Mouse (Mus musculus): ENCODE measurements at regions not wholly inside any gene's neighbourhood (a gene's known extent, or its start where the extent isn't known, plus 50 kb on each side); places are given as distances from the start of the nearest gene placed in this dataset.
A peak's percentile ranks its signal among the peaks of the same experiment; 100 is the strongest.

DNA sequence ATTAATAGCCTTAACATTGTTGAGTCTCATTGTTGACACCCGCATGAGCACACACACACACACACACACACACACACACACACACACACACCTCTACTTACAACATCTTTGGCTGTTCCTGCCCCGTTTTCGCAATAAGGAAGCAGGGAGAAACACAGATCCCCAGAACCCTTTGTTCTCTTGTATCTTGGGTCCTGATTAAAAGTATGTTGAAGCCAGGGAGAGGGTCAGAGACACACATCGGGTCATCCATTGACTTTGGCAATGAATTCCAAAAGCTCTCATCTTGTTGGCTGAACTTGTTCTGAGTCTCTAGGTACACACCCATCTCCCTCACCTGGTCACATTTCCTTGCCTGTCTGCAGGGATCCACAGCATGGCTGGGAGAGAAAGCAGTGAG lies 303.9 kb upstream of the 4930535I16Rik start:
- no peak overlapping the region for H3K4me3 ChIP-seq (replicated peaks; ENCODE audit: low read length)
- no peaks in the 10 kb centered on the region for H3K36me3 ChIP-seq (ENCODE audit: control insufficient read depth, insufficient read depth, low read length)
- no peak overlapping the region for H3K9ac ChIP-seq (ENCODE audit: low read length)
- WGBS, result 78% methylated on average over 4 of the region's 4 CpGs
- no peak overlapping the region for H3K27ac ChIP-seq (ENCODE audit: low read length)
- ATAC-seq (ENCODE audit: insufficient read depth, low FRiP score), result no peak
- no peak overlapping the region for H3K4me2 ChIP-seq (ENCODE audit: low read depth, low read length)
- H3K27me3 ChIP-seq (ENCODE audit: control insufficient read depth, insufficient read depth, low read length), result no peaks in the 10 kb centered on the region; the same call in 1 of the 2 replicates
- H3K9me3 ChIP-seq (replicated peaks; ENCODE audit: control insufficient read depth, low read length), result no peaks in the 10 kb centered on the region
- H3K4me1 ChIP-seq (ENCODE audit: control insufficient read depth, insufficient read depth, low read length), result peaks cover 4% of the 10 kb centered on the region

DNA sequence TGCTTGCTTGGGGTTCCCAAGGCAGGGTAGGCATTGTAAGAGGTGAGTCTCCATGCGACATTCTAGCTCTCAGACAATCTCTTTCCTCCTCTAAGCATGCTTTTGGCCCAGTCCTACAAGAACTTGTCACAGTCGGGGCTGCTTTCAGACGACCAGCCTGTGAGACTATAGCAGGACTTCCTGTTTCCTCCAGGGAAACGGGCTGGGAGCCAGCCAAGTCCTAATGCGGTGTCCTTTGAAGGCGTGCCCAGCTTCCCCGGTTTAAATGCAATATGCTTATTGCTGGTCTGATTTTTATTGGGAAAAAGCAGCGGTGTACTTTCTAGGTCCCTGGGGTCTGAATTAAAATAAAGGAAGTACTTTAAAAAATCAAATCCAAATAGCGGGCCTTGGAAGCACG lies 299.4 kb upstream of the 4930535I16Rik start:
- Histone ChIP-seq H3K4me3 (replicated peaks; ENCODE audit: low read length) (no peak overlapping the region), H3K9me3 (replicated peaks; ENCODE audit: control insufficient read depth, low read length) (no peaks in the 10 kb centered on the region), H3K9ac (ENCODE audit: low read length) (no peak overlapping the region), H3K27ac (ENCODE audit: low read length) (peak overlapping the region; percentile 49), H3K4me2 (ENCODE audit: low read depth, low read length) (no peak overlapping the region), H3K36me3 (ENCODE audit: control insufficient read depth, insufficient read depth, low read length) (no peaks in the 10 kb centered on the region), H3K27me3 (ENCODE audit: control insufficient read depth, insufficient read depth, low read length) (no peaks in the 10 kb centered on the region), H3K4me1 (ENCODE audit: control insufficient read depth, insufficient read depth, low read length) (peaks cover 4% of the 10 kb centered on the region)
- WGBS, result 37% methylated on average over 10 of the region's 10 CpGs
- no peak for ATAC-seq (ENCODE audit: insufficient read depth, low FRiP score)

DNA sequence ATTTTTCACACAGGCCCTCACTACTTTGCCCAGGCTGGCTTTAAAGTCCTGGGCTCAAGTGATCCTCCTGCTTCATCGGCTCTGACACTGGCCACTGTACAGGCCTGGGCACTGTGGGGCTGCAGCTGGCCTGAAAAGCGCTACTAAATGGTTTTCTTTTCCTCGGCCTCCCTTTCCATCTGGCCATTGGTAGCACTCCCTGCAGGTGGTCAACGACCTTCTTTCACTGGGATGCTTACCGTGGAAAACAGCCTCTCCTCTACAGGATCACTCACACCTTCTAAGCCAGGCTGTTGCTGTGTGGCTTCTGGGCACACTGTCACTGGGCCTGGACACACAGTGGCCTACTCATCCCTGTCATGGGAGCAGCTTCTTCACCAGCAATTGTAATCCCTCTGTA lies 298.5 kb upstream of the 4930535I16Rik start:
- Histone ChIP-seq H3K9me3 (replicated peaks; ENCODE audit: control insufficient read depth, low read length) (no peaks in the 10 kb centered on the region), H3K27me3 (ENCODE audit: control insufficient read depth, insufficient read depth, low read length) (no peaks in the 10 kb centered on the region), H3K27ac (ENCODE audit: low read length) (no peak overlapping the region), H3K4me1 (ENCODE audit: control insufficient read depth, insufficient read depth, low read length) (peaks cover 4% of the 10 kb centered on the region), H3K4me3 (replicated peaks; ENCODE audit: low read length) (no peak overlapping the region), H3K36me3 (ENCODE audit: control insufficient read depth, insufficient read depth, low read length) (no peaks in the 10 kb centered on the region), H3K9ac (ENCODE audit: low read length) (no peak overlapping the region), H3K4me2 (ENCODE audit: low read depth, low read length) (no peak overlapping the region)
- WGBS, result 60% methylated on average over 5 of the region's 5 CpGs
- no peak for ATAC-seq (ENCODE audit: insufficient read depth, low FRiP score)

- no peak overlapping the region for H3K4me3 ChIP-seq (replicated peaks; ENCODE audit: low read length)
- no peaks in the 10 kb centered on the region for H3K27me3 ChIP-seq (ENCODE audit: control insufficient read depth, insufficient read depth, low read length)
- peaks cover 4% of the 10 kb centered on the region for H3K4me1 ChIP-seq (ENCODE audit: control insufficient read depth, insufficient read depth, low read length)
- H3K27ac ChIP-seq (ENCODE audit: low read length), result no peak overlapping the region
- no peak overlapping the region for H3K9ac ChIP-seq (ENCODE audit: low read length)
- no peaks in the 10 kb centered on the region for H3K36me3 ChIP-seq (ENCODE audit: control insufficient read depth, insufficient read depth, low read length)
- no peak for ATAC-seq (ENCODE audit: insufficient read depth, low FRiP score)
- H3K9me3 ChIP-seq (replicated peaks; ENCODE audit: control insufficient read depth, low read length), result no peaks in the 10 kb centered on the region
- 73% methylated on average over 7 of the region's 7 CpGs for WGBS
- no peak overlapping the region for H3K4me2 ChIP-seq (ENCODE audit: low read depth, low read length)
Measured at GRCm38 (mm10) chr4:124215077-124215476, 297.3 kb upstream of the 4930535I16Rik start.

GRCm38 (mm10) chr4:124210103-124210502 lies 292.3 kb upstream of the 4930535I16Rik start:
- H3K9ac ChIP-seq (ENCODE audit: low read length), result no peak overlapping the region
- no peaks in the 10 kb centered on the region for H3K4me1 ChIP-seq (ENCODE audit: control insufficient read depth, insufficient read depth, low read length)
- H3K27ac ChIP-seq (ENCODE audit: low read length), result no peak overlapping the region
- no peak for ATAC-seq (ENCODE audit: insufficient read depth, low FRiP score)
- H3K27me3 ChIP-seq (ENCODE audit: control insufficient read depth, insufficient read depth, low read length), result no peaks in the 10 kb centered on the region
- H3K4me2 ChIP-seq (ENCODE audit: low read depth, low read length), result no peak overlapping the region
- WGBS, result 52% methylated on average over 9 of the region's 9 CpGs
- H3K36me3 ChIP-seq (ENCODE audit: control insufficient read depth, insufficient read depth, low read length), result no peaks in the 10 kb centered on the region
- H3K9me3 ChIP-seq (replicated peaks; ENCODE audit: control insufficient read depth, low read length), result no peaks in the 10 kb centered on the region
- H3K4me3 ChIP-seq (replicated peaks; ENCODE audit: low read length), result no peak overlapping the region

DNA sequence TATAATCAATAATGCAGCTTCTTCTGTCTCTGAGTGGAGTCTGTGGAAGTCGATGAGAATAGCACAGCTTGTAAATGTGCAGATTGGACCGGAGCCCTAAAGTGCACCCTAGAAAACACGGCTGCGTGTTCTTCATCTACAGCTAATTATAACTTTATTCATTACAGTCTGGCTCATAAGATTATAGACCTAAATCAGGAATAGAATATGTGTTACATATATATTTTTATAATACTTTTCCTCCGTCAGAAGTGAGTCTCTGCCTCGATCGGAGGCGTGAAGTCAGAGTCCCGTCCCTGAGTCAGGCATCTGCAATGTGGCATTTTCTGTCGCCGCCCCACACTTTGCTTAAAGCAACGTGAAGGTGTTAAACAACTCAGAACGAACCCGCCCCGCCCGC lies 288.7 kb upstream of the 4930535I16Rik start:
- 72% methylated on average over 16 of the region's 16 CpGs for WGBS
- Histone ChIP-seq H3K27ac (ENCODE audit: low read length) (no peak overlapping the region), H3K4me2 (ENCODE audit: low read depth, low read length) (no peak overlapping the region), H3K9me3 (replicated peaks; ENCODE audit: control insufficient read depth, low read length) (no peaks in the 10 kb centered on the region), H3K9ac (ENCODE audit: low read length) (no peak overlapping the region), H3K4me1 (ENCODE audit: control insufficient read depth, insufficient read depth, low read length) (no peaks in the 10 kb centered on the region), H3K27me3 (ENCODE audit: control insufficient read depth, insufficient read depth, low read length) (no peaks in the 10 kb centered on the region), H3K36me3 (ENCODE audit: control insufficient read depth, insufficient read depth, low read length) (no peaks in the 10 kb centered on the region), H3K4me3 (replicated peaks; ENCODE audit: low read length) (no peak overlapping the region)
- no peak for ATAC-seq (ENCODE audit: insufficient read depth, low FRiP score)

DNA sequence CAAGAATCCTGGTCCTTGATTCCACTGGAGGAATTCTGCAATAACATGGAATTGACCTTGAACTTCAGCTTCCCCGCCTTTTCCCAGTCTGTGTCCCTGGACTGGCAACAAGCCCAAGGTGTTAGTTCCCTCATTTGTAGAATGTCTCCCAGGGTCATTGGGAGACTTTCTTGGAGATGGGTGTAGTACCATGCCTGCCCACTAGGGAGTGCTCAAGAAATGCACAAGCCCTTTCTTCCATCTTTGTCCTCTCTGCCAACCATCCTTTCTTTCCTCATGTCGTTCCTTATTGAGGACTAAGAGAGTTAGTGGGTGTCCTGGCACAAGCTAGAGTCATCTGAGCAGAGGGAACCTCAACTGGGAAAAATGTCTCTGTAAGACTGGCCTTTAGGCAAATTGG lies 285.9 kb upstream of the 4930535I16Rik start:
- H3K4me1 ChIP-seq (ENCODE audit: control insufficient read depth, insufficient read depth, low read length), result no peaks in the 10 kb centered on the region

GRCm38 (mm10) chr4:124199884-124200844 lies 282.3 kb upstream of the 4930535I16Rik start:
- Histone ChIP-seq H3K4me2 (ENCODE audit: low read depth, low read length) (no peak overlapping the region), H3K27ac (ENCODE audit: low read length) (no peak overlapping the region), H3K4me3 (replicated peaks; ENCODE audit: low read length) (no peak overlapping the region), H3K4me1 (ENCODE audit: control insufficient read depth, insufficient read depth, low read length) (no peaks in the 10 kb centered on the region), H3K9ac (ENCODE audit: low read length) (no peak overlapping the region), H3K27me3 (ENCODE audit: control insufficient read depth, insufficient read depth, low read length) (0 out of 2 replicates have a peak, but pooled peaks cover 3% of the 10 kb centered on the region), H3K36me3 (ENCODE audit: control insufficient read depth, insufficient read depth, low read length) (no peaks in the 10 kb centered on the region), H3K9me3 (replicated peaks; ENCODE audit: control insufficient read depth, low read length) (no peaks in the 10 kb centered on the region)
- 41% methylated on average over 14 of the region's 14 CpGs for WGBS
- ATAC-seq (ENCODE audit: insufficient read depth, low FRiP score), result no peak

More for the DNA sequence above, 285.9 kb upstream of the 4930535I16Rik start:
- Histone ChIP-seq H3K36me3 (ENCODE audit: control insufficient read depth, insufficient read depth, low read length) (no peaks in the 10 kb centered on the region), H3K27me3 (ENCODE audit: control insufficient read depth, insufficient read depth, low read length) (no peaks in the 10 kb centered on the region), H3K4me3 (replicated peaks; ENCODE audit: low read length) (no peak overlapping the region), H3K9me3 (replicated peaks; ENCODE audit: control insufficient read depth, low read length) (no peaks in the 10 kb centered on the region), H3K4me2 (ENCODE audit: low read depth, low read length) (no peak overlapping the region), H3K27ac (ENCODE audit: low read length) (no peak overlapping the region), H3K9ac (ENCODE audit: low read length) (no peak overlapping the region)
- ATAC-seq (ENCODE audit: insufficient read depth, low FRiP score), result no peak
- WGBS, result 62% methylated on average over 2 of the region's 2 CpGs

DNA sequence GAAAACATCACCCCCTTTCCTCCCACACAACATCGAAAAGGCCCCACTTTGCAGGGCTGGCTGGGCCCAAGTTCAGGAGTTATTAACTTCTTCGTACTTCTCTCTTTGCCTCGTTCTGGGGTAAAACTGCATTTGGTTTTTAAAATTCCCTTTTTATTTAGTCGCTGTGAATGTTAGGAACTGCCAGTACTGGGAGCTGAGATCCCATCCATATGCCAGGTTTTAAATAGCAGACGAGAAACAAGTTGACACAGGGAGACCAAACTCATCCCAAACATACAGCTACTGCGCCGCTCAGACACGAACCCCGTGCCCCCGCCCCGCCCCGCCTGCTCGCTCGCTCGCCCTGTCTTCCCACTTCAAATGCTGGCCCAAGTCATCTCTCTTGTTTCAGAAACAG lies 281.0 kb upstream of the 4930535I16Rik start:
- no peaks in the 10 kb centered on the region for H3K36me3 ChIP-seq (ENCODE audit: control insufficient read depth, insufficient read depth, low read length)
- H3K27me3 ChIP-seq (ENCODE audit: control insufficient read depth, insufficient read depth, low read length), result 0 out of 2 replicates have a peak, but pooled peaks cover 3% of the 10 kb centered on the region
- H3K9me3 ChIP-seq (replicated peaks; ENCODE audit: control insufficient read depth, low read length), result no peaks in the 10 kb centered on the region
- WGBS, result 47% methylated on average over 15 of the region's 15 CpGs
- no peak overlapping the region for H3K4me2 ChIP-seq (ENCODE audit: low read depth, low read length)
- H3K27ac ChIP-seq (ENCODE audit: low read length), result no peak overlapping the region
- H3K4me3 ChIP-seq (replicated peaks; ENCODE audit: low read length), result no peak overlapping the region
- ATAC-seq (ENCODE audit: insufficient read depth, low FRiP score), result no peak
- H3K9ac ChIP-seq (ENCODE audit: low read length), result no peak overlapping the region
- no peaks in the 10 kb centered on the region for H3K4me1 ChIP-seq (ENCODE audit: control insufficient read depth, insufficient read depth, low read length)
